Mouse (Mus musculus): ENCODE measurements around the gene Gm15023.
"Not testable (repeated sequence)": the region's sequence is repeated elsewhere in the genome, so short reads cannot be mapped to it uniquely, and the experiment has no call there.

Gene Gm15023

DNA sequence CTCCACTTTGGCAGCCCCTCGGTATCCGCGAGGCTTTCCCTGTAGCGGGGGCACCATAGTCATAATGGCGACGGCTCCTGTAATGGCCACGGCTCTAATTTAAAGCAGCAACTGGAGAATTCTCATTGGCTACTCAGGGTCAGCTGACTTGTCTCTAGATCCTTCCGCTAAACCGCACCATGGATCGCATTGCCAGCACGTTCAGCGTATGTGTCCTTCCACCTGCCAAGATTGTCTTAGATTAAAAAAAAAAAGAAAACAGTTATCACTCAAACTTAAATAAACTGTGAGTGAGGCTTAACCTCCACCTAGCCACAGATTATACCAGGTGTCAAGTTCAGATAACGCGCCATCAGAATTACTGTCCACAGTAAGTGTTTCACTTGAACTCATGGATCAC, at the start of gene Gm15023:
Gm15023 (minus strand) TSS at position 101 of the 400 bp plus-strand sequence.
- DNase-seq (ENCODE audit: low spot score): not testable (repeated sequence)

DNA sequence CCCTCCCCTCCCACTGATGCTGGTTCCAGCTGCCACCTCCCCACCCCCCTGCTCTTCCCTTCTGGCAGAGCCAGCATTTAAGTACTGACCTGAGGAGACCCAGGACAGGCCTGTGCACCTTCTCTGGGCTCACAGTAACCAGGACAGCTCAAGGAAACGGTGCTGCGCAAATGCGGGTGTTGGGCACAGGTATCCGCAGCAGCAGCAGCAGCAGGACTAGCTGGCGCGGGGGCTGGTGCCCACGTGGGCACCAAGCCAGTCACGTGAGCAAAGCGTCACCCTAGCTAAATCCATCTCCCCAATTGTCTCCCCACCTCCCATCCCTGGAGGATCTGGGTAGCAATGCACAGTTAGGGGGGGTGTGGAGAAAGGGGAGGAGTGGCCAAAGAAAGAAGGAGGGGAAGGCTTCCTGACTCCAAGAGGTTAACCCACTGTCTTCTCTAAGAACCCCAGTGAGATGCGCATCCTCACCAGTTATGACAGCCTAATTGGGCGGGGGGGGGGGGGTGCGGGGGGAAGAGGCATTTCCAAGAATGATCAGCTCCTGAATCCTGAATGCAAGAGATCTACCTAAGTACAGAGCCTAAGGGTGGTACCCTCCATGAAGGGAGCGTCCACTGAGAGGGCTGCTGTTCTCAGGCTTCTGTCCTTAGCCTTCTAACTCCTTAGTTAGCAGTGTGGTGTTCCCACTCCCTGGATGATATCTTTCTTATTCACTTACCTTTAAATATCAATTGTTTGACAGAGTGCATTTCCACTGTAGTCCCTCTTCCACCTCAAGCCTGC, 33.2 kb upstream of the Gm15023 start, which contains the start of gene Tceal6:
Tceal6 (minus strand) TSS at position 252 of the 786 bp plus-strand sequence.
- no peak for DNase-seq (ENCODE audit: low spot score)

DNA sequence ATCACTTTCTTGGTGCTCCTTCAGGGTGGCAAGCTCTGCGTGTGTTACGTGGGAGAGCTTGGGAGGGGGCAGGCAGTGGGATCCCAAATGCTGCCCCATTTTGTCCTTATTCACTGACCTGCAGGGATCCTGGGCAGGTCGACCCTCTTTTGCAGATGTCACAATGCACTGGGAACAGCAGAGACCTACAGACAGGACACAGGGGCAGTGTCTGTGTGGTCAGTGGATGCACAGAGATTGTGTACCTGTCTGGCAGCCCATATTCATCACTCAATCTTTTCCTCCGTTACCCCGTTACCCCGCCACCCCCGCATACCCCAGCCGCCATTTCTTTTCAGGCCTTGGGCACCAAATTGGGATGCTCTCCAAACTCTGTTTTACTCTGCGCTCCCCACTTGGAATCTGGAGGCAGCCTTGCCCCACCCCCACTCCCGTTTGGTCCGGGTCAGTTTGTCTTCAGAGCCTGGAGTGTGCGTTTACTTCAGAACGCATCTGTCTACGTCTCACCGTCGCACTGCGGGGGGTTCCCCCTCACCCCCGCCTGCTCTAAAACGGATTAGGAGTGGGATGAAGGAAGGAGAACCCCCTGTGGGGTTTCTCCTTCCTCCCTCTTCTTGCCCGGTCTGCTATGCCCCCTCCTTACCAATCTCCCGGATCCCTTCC, 32.5 kb upstream of the Gm15023 start:
- not testable (repeated sequence) for DNase-seq (ENCODE audit: low spot score)

DNA sequence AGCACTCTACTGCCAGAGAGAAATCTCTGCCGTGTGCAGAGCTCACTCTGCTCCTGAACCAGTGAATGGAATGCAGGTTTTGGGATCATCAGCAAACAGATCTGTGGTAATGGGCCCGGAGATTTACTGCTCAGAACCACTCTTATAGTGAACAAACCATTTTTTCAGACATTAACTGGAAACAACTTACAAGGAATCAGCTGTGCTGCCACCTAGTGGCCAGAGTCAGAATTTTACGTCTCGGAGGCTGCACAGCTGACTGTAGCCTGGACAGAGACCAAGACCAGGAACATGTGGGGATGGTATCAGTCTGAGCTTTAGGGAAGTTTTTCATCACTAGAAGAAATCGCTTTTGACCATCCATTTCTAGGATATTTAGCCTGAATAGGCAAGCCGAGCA, 12.5 kb upstream of the Gm15023 start:
- not testable (repeated sequence) for DNase-seq (ENCODE audit: low spot score)

DNA sequence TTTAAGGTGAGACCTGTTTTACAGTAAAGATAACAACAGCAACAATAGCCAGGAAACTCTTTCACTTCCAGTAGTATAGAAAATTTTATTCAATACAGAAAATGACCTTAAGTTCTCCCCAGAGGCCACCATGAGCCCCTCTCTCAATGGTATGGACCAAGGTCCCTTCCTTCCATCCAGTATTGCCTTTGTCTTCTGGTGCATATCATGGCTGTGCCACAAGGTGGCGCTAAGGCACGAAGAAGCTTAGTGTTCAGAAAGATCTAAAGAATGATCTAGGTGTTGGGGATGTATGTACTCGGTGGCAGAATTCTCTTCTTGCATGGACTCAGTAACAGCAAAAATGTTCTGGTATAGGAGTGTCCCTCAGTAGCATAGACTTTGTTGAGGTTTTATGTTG, 11.2 kb upstream of the Gm15023 start:
- DNase-seq (ENCODE audit: low spot score): not testable (repeated sequence)

All from lung, postnatal 25 days (tissue).